Mouse (Mus musculus): Measurements from ENCODE around the gene Rad54l. TPM values are rescaled to one million over a fixed set of nuclear protein-coding genes. Genes with fewer than 3 reads are reported as not detected.

Gene Rad54l
- total RNA-seq, 2 experiments from 2014 or later = 0.33 to 0.35 TPM

- DNase-seq (ENCODE audit: low spot score in 2 of 2) = no peak
Observed at GRCm38 (mm10) chr4:116141736-116142135, 18.2 kb upstream of the Rad54l start.

DNA sequence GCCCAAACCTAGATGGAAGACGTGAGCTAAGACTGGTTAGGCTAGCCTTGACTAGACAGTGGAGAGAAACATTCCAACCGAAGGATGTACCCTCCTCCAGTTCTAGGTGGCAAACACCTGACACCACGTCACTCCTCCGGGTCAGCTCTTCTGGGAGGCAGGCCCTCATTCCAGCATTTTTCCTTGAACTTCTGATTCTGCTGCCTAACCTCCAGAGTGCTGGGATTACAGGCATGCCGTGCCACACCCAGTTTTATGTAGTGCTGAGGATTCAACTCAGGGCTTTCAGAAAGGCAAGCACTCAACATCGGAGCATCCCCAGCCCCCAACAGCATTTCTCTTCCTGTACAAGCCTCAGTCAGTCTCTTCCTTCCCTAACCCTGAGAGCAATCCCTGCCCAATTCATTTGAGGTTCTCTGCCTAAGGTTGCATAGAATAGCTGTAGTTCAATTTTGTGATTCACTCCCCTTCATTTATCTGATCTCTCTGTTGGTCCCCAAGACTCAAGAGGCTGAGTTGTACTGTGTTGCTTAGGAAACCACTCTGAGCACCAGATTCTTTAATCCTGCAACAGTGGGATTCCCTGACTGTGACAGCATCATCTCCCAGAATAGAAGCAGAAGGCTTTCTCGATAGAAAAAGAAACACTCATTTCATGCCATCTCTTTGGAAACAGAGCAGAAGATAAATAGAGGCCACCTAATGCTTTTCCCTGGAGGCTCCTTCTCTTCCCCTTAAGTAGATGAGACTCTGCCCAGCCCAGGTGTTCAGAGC is 17.5 kb upstream of the Rad54l start:
- no peak for DNase-seq (ENCODE audit: low spot score in 2 of 2)

GRCm38 (mm10) chr4:116137421-116137996 is 14.0 kb upstream of the Rad54l start:
- DNase-seq (ENCODE audit: low spot score in 2 of 2) = no peak

- DNase-seq (ENCODE audit: low spot score in 2 of 2) = peak in 1 of 2 experiments; percentile 43
Observed at GRCm38 (mm10) chr4:116134990-116135389, 11.5 kb upstream of the Rad54l start.

DNA sequence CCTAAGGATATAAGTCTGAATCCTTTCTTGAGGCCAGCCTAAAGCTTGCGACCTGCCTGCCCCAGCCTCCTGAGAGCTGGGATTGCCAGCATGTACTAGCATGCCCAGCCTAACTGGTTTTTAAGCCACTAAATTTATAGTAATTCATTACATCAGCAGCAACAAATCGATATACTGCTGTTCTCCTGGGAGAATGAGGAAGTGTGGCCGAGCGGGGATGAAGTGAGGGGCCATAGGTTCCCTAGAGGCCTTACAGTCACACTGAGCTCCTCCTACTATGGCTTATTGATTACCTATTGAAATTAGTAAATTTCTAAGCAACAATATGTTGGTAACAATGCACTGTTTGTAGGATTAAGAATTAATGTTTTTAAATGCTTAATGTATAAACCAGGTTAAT is 9.6 kb upstream of the Rad54l start:
- DNase-seq (ENCODE audit: low spot score in 2 of 2) = no peak

GRCm38 (mm10) chr4:116127956-116128355 is 4.5 kb upstream of the Rad54l start:
- DNase-seq (ENCODE audit: low spot score in 2 of 2) = no peak

GRCm38 (mm10) chr4:116125803-116126386 is 2.4 kb upstream of the Rad54l start:
- peak in 1 of 2 experiments; percentile 26 for DNase-seq (ENCODE audit: low spot score in 2 of 2)

DNA sequence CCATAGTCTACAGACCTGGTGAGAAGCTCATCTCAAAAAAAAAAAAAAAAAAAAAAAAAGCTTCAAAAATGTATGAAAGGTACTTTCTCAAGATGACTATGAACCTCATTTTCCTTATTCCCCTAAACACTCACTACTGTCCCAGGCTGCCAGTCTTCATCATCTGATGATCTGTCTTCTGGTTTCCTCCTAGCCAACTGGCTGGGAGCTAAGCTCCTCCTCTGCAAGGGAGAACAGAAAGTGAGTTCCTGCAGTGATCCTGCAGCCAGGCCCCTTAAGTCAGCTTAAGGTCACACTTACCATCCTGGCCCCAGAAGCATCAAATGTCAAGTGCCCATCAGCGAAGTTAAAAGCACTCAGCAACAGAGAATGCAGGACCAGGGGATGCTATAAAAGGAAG is 728 bp downstream of the Rad54l start:
- DNase-seq (ENCODE audit: low spot score in 2 of 2) = no peak

- DNase-seq (ENCODE audit: low spot score in 2 of 2) = no peak
Observed at GRCm38 (mm10) chr4:116111486-116111885, 12.0 kb downstream of the Rad54l start.

DNA sequence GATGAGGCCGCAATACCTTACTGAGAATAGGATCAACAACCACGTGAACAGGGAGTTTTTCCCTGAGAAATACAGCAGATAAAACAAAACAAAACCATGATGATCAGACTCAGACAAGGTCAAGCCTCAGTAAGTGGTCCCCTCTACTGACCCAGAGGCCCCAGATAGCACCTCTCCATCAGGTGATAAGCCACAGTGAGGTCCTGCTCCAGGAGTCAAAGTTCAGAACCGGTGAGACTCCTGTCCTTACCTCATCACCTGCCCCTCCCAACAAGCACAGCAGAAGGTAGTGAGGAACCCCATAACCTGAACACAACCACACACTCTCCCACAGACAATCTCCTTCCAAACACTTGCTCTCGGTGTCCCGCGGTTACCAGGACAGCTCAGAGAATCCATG is 12.8 kb downstream of the Rad54l start:
- DNase-seq (ENCODE audit: low spot score in 2 of 2) = no peak

DNA sequence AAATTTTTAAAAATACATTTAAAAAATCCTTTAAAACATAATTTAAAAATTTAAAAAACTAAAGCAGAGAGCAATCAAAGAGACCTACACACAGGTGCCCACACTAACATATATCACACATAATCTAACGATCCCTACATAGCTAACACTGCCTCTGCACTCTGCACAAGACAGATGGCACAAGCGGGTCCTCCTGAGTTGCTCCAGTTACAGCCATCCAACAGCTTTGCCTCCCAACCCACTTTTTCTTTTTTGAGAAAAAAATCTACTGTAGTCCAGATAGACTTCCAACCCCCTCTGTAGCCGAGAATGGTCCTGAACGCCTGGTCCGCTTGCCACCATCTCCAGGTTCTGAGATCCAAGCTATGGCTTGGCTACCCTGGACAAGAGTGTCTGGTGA is 18.2 kb downstream of the Rad54l start:
- no peak for DNase-seq (ENCODE audit: low spot score in 2 of 2)

DNA sequence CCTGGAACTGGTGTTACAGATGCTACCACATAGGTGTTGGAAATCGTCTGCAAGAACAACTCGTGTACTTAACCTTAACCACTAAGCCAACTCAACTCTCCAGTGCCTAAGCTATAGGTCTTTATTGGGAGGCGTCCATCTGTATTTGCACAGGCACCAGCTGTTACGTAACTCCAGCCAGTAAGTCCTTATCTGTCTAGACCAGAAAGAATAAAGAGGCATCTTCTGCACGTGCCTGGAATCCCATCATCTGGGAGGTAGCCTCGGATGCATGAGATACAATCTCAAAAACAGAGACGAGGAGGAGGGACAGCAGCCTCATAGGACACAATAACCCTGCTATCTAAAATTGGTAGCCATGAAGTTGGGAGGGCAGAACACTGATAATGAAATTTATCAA is 22.5 kb downstream of the Rad54l start:
- DNase-seq (ENCODE audit: low spot score in 2 of 2) = no peak

- no peak for DNase-seq (ENCODE audit: low spot score in 2 of 2)
Observed at GRCm38 (mm10) chr4:116097211-116097610, 26.3 kb downstream of the Rad54l start.

DNA sequence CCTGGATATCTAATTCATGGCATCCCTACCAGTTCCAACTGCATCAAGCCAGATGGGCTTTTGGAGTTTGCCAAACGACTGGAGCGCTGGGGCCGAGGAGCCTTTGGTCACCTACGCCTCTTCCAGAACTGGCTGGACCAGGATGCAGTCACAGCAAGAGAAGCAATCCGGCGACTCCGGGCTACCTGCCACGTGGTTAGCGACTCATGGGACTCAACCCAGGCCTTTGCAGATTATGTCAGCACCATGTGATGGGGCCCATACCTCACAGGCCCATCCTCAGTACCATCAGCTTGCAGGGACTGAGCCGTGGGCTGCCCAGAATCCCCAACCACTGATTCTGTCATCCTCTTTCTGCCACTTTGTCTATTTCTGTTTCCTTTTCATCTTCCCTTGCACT is 27.2 kb downstream of the Rad54l start:
- no peak for DNase-seq (ENCODE audit: low spot score in 2 of 2)

DNA sequence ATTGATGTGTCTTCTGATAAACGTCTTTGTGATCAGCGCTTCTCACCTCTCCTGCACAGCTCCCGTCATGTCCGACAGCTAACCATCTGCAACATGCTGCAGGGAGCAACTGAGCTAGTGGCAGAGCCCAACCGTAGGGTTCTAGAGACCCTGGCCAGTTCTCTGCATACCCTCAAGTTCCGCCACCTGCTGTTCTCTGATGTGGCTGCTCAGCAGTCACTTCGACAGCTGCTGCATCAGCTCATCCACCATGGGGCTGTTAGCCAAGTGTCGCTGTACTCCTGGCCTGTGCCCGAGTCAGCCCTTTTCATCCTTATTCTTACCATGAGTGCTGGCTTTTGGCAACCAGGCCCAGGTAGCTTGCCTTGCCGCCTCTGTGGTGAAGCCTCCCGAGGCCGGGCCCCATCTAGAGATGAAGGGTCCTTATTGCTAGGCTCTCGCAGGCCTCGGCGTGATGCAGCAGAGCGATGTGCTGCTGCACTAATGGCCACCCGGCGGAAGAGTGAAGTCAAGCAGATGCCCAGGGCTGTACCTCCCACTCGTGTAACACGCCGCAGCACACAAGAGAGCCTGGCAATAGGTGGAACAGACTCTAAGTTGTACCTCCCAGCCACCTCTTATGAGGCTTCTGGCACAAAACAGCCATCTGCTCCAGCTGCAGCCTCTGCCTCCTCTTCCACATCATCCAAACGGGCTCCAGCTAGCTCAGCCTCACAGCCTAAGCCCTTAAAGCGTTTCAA is 34.8 kb downstream of the Rad54l start:
- peak in 1 of 2 experiments; percentile 17 for DNase-seq (ENCODE audit: low spot score in 2 of 2)

DNA sequence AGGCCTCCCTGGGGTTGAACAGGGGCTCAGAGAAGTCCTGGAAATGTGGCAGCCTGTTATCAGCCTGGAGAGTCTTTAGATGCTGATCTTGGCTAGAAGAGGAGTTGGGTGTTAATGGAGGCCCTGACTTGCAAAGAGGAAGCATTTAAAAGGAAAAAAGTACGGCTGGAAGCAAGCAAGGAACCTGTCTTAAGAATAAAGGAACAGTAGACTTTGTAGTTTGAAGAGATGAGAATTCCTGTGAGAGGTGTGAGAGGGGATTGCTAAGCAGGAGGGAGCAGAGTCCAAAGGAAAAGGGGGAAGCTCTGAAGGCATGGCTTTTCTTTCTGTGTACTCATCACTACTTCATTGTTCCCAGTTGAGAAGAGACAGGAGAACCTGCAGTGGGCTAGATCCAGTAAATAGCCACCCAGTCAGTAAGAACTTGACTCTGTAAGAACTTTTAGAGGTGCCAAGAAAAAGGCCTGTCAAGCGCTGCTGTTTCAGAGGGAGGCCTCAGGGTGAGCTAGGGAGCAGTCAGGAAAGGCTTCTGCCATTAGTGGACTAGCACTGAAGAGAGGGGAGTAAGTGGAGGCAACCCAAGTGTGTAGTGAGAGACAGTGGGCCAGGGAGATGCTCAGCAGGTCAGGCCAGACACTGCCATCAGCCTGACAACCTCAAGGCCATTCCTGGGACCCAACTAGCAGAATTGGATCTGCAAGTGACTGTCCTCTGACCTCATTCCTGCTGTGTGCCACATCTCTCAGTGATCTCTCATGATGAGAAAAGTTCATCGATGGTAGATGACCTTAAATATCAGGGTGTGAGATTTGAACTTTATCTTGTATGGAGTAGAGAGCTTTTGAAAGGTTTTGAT is 46.0 kb downstream of the Rad54l start:
- no peak for DNase-seq (ENCODE audit: low spot score in 2 of 2)

DNA sequence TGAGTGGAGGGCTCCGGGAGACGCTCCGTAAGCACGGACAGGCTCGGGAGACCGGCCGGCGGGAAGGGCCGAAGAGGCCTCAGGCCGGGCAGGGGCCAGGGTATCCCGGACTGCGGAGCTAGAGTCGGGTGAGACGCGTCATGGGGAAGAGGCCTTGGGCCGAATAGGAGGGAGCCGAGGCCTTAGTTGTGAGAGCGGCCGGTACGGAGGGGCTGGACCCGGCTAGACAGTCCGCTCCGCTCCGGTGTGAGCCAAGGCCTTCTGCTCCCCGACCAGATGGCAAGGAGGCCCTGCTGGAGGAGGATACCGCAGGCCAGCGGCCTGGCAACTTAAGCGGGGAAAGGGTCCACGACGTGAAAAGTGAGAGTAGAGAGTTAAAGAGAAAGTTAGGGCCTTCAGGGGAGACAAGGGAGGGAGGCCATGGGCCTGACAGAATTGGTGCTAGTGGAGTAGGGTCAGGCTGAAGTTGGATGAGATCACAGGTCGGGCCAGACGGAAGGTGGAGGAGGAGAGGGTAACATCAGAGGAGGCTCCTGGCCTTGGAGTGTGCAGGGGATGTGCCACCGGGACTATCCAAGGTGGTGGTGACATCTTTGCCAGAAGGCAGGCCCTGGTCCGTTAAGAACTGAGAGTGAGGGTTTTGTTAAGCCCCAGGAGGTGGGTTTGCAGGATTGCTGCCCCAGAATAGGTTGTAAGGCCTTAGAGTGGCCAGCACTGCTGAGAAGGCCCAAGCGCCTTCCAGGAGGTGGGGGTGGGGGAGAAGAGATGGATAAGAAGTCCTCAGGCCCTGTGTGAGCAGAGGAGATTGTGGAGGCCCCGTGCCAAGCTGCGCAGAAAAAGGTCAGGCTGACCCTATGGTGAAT is 46.9 kb downstream of the Rad54l start:
- DNase-seq (ENCODE audit: low spot score in 2 of 2) = peak in 1 of 2 experiments; percentile 18

- peak in 1 of 2 experiments; percentile 57 for DNase-seq (ENCODE audit: low spot score in 2 of 2)
Observed at GRCm38 (mm10) chr4:116075631-116076368, 47.7 kb downstream of the Rad54l start.

Data from layer of hippocampus, adult 18-20 months (tissue).